Mouse (Mus musculus) CH12.LX (cell line): Measurements from ENCODE around the gene Cyp2c23. TPM values are rescaled to one million over a fixed set of nuclear protein-coding genes. Genes with fewer than 3 reads are reported as not detected.

Source experiments
- DNase-seq: peaks from one replicate; pipeline ENCODE4 v3.0.0-alpha.2; 2013; ENCODE audit errors: extremely low read depth
- H3K27ac ChIP-seq: 2 replicates; pipeline ENCODE4 v1.5.1; 2012; ENCODE audit warnings: low read depth, mild to moderate bottlenecking, control low read depth, moderate library complexity; ENCODE audit not compliant: insufficient read depth
- H3K27me3 ChIP-seq: replicated peaks from 2 replicates; pipeline ENCODE3; 2012; ENCODE audit warnings: inconsistent platforms
- H3K36me3 ChIP-seq, 2 experiments: replicated peaks in 1 of 2; 2 replicates each; pipeline versions ENCODE3 to v1.6.1; 2012; ENCODE audit warnings: inconsistent platforms in 1 of 2, low read length in 1 of 2, mild to moderate bottlenecking in 1 of 2, mixed read lengths in 1 of 2, moderate library complexity in 1 of 2; ENCODE audit not compliant: control insufficient read depth in 1 of 2, insufficient read depth in 1 of 2
- H3K4me1 ChIP-seq, 2 experiments: 2 replicates each; pipeline ENCODE4 v1.6.1; 2012; ENCODE audit warnings: inconsistent platforms in 1 of 2, moderate library complexity in 1 of 2; ENCODE audit not compliant: insufficient read depth in 2 of 2, control insufficient read depth in 1 of 2
- H3K4me2 ChIP-seq: 2 replicates; pipeline ENCODE4 v1.6.1; 2012; ENCODE audit warnings: low read depth, mild to moderate bottlenecking, control low read depth; ENCODE audit not compliant: poor library complexity, insufficient read depth, severe bottlenecking
- H3K4me3 ChIP-seq, 3 experiments: fragments of 150-350 bp in 1 of 3; sonication (generic) in 1 of 3; replicated peaks in 1 of 3; 2 replicates each; pipeline versions ENCODE3 to v1.5.1; 2011 to 2012; ENCODE audit warnings: low read depth in 2 of 3, low read length in 2 of 3, mild to moderate bottlenecking in 2 of 3, moderate library complexity in 2 of 3, control low read depth in 1 of 3, improper control_type of control experiment in 1 of 3, inconsistent platforms in 1 of 3, mixed read lengths in 1 of 3; ENCODE audit not compliant: poor library complexity in 1 of 3
- H3K79me2 ChIP-seq: replicated peaks from 2 replicates; pipeline ENCODE4 v1.6.1; 2012; ENCODE audit warnings: mild to moderate bottlenecking, moderate library complexity; ENCODE audit not compliant: control insufficient read depth, poor library complexity, insufficient read depth, severe bottlenecking; ENCODE audit errors: extremely low read depth
- H3K9ac ChIP-seq: 2 replicates; pipeline ENCODE4 v1.6.1; 2012; ENCODE audit warnings: low read depth, mild to moderate bottlenecking, control low read depth, moderate library complexity; ENCODE audit not compliant: insufficient read depth
- H3K9me3 ChIP-seq: replicated peaks from 2 replicates; pipeline ENCODE3; 2012; ENCODE audit warnings: low read length, inconsistent platforms, mixed read lengths
- CHD1 ChIP-seq: IDR thresholded peaks from 2 replicates; pipeline ENCODE4 v1.6.1; 2012; ENCODE audit warnings: low read depth, low read length, improper control_type of control experiment, inconsistent platforms
- CHD2 ChIP-seq: IDR thresholded peaks from 2 replicates; pipeline ENCODE4 v1.6.1; 2011; ENCODE audit warnings: low read length, improper control_type of control experiment
- CTCF ChIP-seq, 2 experiments: IDR thresholded peaks in 1 of 2; conservative IDR thresholded peaks in 1 of 2; 2 replicates each; pipeline ENCODE4 v1.5.1; 2011 to 2012; ENCODE audit warnings: low read depth in 2 of 2, low read length in 2 of 2, improper control_type of control experiment in 1 of 2, inconsistent platforms in 1 of 2, mild to moderate bottlenecking in 1 of 2, moderate library complexity in 1 of 2
- E2F4 ChIP-seq: IDR thresholded peaks from 2 replicates; pipeline ENCODE4 v1.6.1; 2011; ENCODE audit warnings: low read depth, low read length, improper control_type of control experiment; ENCODE audit not compliant: insufficient replicate concordance
- ELF1 ChIP-seq: IDR thresholded peaks from 2 replicates; pipeline ENCODE4 v1.6.1; 2014; ENCODE audit warnings: low read depth, mild to moderate bottlenecking, inconsistent platforms, low read length, improper control_type of control experiment
- EP300 ChIP-seq: IDR thresholded peaks from 2 replicates; pipeline ENCODE4 v1.6.1; 2011; ENCODE audit warnings: low read length, improper control_type of control experiment
- ETS1 ChIP-seq: conservative IDR thresholded peaks from 2 replicates; pipeline ENCODE4 v1.6.1; 2012; ENCODE audit warnings: low read depth, mild to moderate bottlenecking, inconsistent platforms, low read length, improper control_type of control experiment, moderate library complexity
- GABPA ChIP-seq: IDR thresholded peaks from 2 replicates; pipeline ENCODE4 v1.6.1; 2012; ENCODE audit warnings: low read depth, low read length, improper control_type of control experiment, inconsistent platforms; ENCODE audit not compliant: insufficient replicate concordance
- HCFC1 ChIP-seq: IDR thresholded peaks from 2 replicates; pipeline ENCODE4 v1.6.1; 2012; ENCODE audit warnings: low read depth, mild to moderate bottlenecking, inconsistent platforms, low read length, improper control_type of control experiment
- JUND ChIP-seq: conservative IDR thresholded peaks from 2 replicates; pipeline ENCODE4 v1.6.1; 2011; ENCODE audit warnings: low read depth, low read length, improper control_type of control experiment
- KAT2A ChIP-seq: IDR thresholded peaks from 2 replicates; pipeline ENCODE4 v1.6.1; 2012; ENCODE audit warnings: low read length, improper control_type of control experiment, inconsistent platforms; ENCODE audit not compliant: insufficient replicate concordance
- MAZ ChIP-seq: IDR thresholded peaks from 2 replicates; pipeline ENCODE4 v1.6.1; 2012; ENCODE audit warnings: low read depth, mild to moderate bottlenecking, inconsistent platforms, low read length, improper control_type of control experiment, moderate library complexity
- MXI1 ChIP-seq: IDR thresholded peaks from 2 replicates; pipeline ENCODE4 v1.6.1; 2011; ENCODE audit warnings: mild to moderate bottlenecking, low read depth, low read length, improper control_type of control experiment
- POLR2A ChIP-seq: IDR thresholded peaks from 2 replicates; pipeline ENCODE4 v1.6.1; 2011; ENCODE audit warnings: low read depth, mild to moderate bottlenecking, improper control_type of control experiment, low read length
- POLR2AphosphoS2 ChIP-seq: IDR thresholded peaks from 2 replicates; pipeline ENCODE4 v1.6.1; 2011; ENCODE audit warnings: low read depth, low read length, improper control_type of control experiment
- SMC3 ChIP-seq: IDR thresholded peaks from 2 replicates; pipeline ENCODE4 v1.6.1; 2011; ENCODE audit warnings: low read depth, low read length, improper control_type of control experiment
- TCF12 ChIP-seq: IDR thresholded peaks from 2 replicates; pipeline ENCODE4 v1.6.1; 2014; ENCODE audit warnings: low read depth, mild to moderate bottlenecking, inconsistent platforms, low read length, improper control_type of control experiment
- USF1 ChIP-seq: IDR thresholded peaks from 2 replicates; pipeline ENCODE4 v1.6.1; 2014; ENCODE audit warnings: low read depth, mild to moderate bottlenecking, inconsistent platforms, low read length, improper control_type of control experiment
- ZC3H11A ChIP-seq: IDR thresholded peaks from 2 replicates; pipeline ENCODE4 v1.6.1; 2012; ENCODE audit warnings: low read depth, mild to moderate bottlenecking, inconsistent platforms, low read length, improper control_type of control experiment
- ZKSCAN1 ChIP-seq: IDR thresholded peaks from 2 replicates; pipeline ENCODE4 v1.6.1; 2012; ENCODE audit warnings: low read depth, inconsistent platforms, low read length, improper control_type of control experiment, borderline replicate concordance
- ZNF384 ChIP-seq: IDR thresholded peaks from 2 replicates; pipeline ENCODE4 v1.6.1; 2012; ENCODE audit warnings: low read depth, low read length, improper control_type of control experiment, inconsistent platforms
- dilution Hi-C: fragments of 300-500 bp; cut with MboI; formaldehyde crosslinking; loops from 2 replicates; pipeline ENCODE4 v1.14.3; 2020; ENCODE audit warnings: low sequenced_read_pairs; ENCODE audit not compliant: extremely low pct_unique_long_range_greater_than_20kb, extremely low pct_ligation_motif_present
- in situ Hi-C: fragments of 300-500 bp; cut with MboI; formaldehyde crosslinking; loops from 3 replicates; pipeline ENCODE4 v1.14.3; 2019; ENCODE audit warnings: low sequenced_read_pairs, low pct_ligation_motif_present, low pct_unique_long_range_greater_than_20kb, mixed read lengths
- polyA plus RNA-seq: library from polyadenylated mRNA; unstranded; fragments of >175 nt; gene quantifications from 2 replicates; pipeline ENCODE4 v1.2.1, GENCODE M21; 2012; ENCODE audit warnings: low read depth; ENCODE audit not compliant: insufficient read length
- total RNA-seq, 2 experiments: library from RNA; depleted of rRNA; stranded (reverse); fragments of 300-350 nt in 1 of 2; fragments of >200 nt in 1 of 2; gene quantifications; 2 replicates each; pipeline ENCODE4 v1.2.3; 2012 to 2014

The Cyp2c23 gene
- total and polyA plus RNA-seq, 3 experiments = 0.11 to 0.13 TPM; not detected in 1

DNA sequence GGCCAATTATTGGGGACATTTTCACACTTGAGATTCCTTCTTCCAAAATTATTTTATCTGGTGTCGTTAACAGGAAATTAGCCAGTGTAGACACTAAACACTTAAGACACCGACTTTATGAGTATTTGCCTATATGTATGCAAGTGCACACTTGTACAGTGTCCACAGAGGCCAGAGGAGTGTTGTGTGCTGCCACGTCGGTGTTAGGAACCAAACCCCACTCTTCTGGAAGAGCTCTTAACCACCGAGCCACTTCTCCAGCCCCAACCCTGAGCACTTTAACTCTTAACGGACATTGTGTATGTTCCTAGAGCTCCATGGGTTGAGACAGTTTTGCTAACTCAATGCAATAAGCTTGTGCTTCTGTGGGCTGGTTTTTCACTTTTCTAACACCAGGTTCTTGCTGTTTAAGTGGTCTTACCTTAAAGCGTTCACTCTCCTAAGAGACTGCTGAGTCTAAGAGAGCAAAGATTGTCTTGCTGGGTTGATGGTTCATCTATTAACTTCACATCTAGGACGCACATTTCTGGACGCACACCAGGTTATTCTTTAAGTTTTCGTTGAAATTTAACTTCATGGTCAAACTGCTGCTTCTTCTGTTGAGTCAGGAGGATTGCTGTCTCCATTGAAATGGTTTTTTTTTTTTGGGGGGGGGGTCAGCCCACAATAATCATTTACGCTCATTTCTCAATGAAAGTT, 3.2 kb upstream of the Cyp2c23 start:
- Histone ChIP-seq H3K79me2 (no peaks in the 10 kb centered on the region), H3K27ac (no peak overlapping the region), H3K9ac (no peak overlapping the region), H3K4me1 (peaks cover 0 to 2% of the 10 kb centered on the region in 2 experiments; a peak in 2 of 4 replicates), H3K9me3 (no peaks in the 10 kb centered on the region), H3K36me3 (peaks cover 14 to 40% of the 10 kb centered on the region in 2 experiments)
- in situ Hi-C loops = no loop called here
- no peak for DNase-seq
- TF ChIP-seq ZKSCAN1 = no peak
- TF ChIP-seq HCFC1 = no peak
- no peak for TF ChIP-seq KAT2A
- no peak for TF ChIP-seq MAZ
- no peak for TF ChIP-seq ELF1
- no peak for TF ChIP-seq TCF12
- TF ChIP-seq CHD1 = no peak
- no peak for TF ChIP-seq CTCF (conservative IDR thresholded peaks at IDR 0.05 in 1 of 2, IDR thresholded peaks at IDR 0.05 in 1 of 2; ENCODE audit: low read depth in 2 of 2, low read length in 2 of 2)
- no peak for TF ChIP-seq E2F4
- no peak for TF ChIP-seq ZNF384
- TF ChIP-seq GABPA = no peak
- no peak for TF ChIP-seq CHD2
- no peak for TF ChIP-seq USF1
- TF ChIP-seq JUND = no peak
- no peak for TF ChIP-seq SMC3
- no peak for TF ChIP-seq POLR2A
- no peak for TF ChIP-seq ETS1
- TF ChIP-seq POLR2AphosphoS2 = no peak
- TF ChIP-seq, all 38 proteins: peak for 0
- Histone ChIP-seq H3K27me3 (no peaks in the 10 kb centered on the region), H3K4me3 (no peak overlapping the region), H3K4me2 (no peak overlapping the region)
- dilution Hi-C loops = no loop called here

DNA sequence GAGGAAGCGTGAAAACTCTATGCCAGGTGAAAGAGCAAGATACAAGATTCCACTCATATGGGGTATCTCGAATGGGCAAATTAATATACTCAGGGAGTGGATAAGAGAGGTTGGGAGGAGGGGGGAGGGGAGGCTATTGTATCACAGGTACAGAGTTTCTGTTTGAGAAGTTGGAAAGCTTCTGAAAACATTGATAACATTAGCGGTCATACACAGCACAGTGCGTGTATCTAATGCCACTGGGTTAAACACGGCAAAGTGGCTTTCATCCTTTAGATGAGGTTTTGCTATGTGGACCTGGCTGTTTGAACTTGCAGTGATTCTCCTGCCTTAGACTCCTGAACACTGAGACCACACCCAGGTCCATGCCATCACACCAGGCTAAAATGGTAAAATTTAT, 1.0 kb upstream of the Cyp2c23 start:
- no peaks in the 10 kb centered on the region for H3K27me3 ChIP-seq
- dilution Hi-C loops = no loop called here

More for the DNA sequence above, 1.0 kb upstream of the Cyp2c23 start:
- H3K9me3 ChIP-seq = no peaks in the 10 kb centered on the region
- DNase-seq = no peak
- H3K9ac ChIP-seq = no peak overlapping the region
- no peak overlapping the region for H3K4me3 ChIP-seq
- in situ Hi-C loops = no loop called here
- no peaks in the 10 kb centered on the region for H3K79me2 ChIP-seq
- H3K27ac ChIP-seq = no peak overlapping the region
- no peak overlapping the region for H3K4me2 ChIP-seq
- H3K36me3 ChIP-seq = peaks cover 0 to 19% of the 10 kb centered on the region in 2 experiments
- peaks cover 0 to 10% of the 10 kb centered on the region in 2 experiments; a peak in 2 of 4 replicates for H3K4me1 ChIP-seq
- TF ChIP-seq USF1 = no peak
- TF ChIP-seq MXI1 = no peak
- no peak for TF ChIP-seq SMC3
- TF ChIP-seq EP300 = no peak
- TF ChIP-seq CTCF (conservative IDR thresholded peaks at IDR 0.05 in 1 of 2, IDR thresholded peaks at IDR 0.05 in 1 of 2; ENCODE audit: low read depth in 2 of 2, low read length in 2 of 2) = no peak
- no peak for TF ChIP-seq CHD1
- no peak for TF ChIP-seq ZC3H11A
- TF ChIP-seq CHD2 = no peak
